Mouse (Mus musculus): Measurements from ENCODE around the gene Atxn1.

DNA sequence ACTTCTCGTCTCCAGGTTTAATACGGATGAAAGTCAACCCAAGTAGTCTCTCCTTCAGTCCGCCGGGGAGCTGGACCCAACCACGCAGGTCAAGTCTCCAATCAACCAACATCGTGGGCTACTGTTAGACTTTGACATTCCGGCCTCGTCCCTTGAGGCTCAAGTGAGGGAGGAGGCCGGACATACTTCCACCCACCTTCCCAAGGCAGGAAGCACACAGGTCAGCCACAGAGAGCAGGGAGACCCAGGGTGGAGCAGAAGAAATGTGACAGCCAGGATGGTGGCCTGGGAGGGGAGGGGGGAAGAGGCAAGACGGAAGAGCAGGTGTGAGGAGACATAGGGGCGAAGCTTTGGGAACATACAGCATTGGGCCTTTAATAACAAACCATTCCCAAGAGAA is 18.7 kb downstream of the Atxn1 start:
- no peak for TF ChIP-seq GATA1 (IDR thresholded peaks at IDR 0.05; ENCODE audit: borderline replicate concordance, low read length)
- TF ChIP-seq FLI1 (IDR thresholded peaks at IDR 0.05; ENCODE audit: low read length): no peak
